Mouse (Mus musculus) thymus, adult 2 months (tissue): ENCODE results near the gene Gm28043. TPM values are rescaled to one million over a fixed set of nuclear protein-coding genes. Genes with fewer than 3 reads are reported as not detected.

Experiments
- DNase-seq: peaks from one replicate; pipeline ENCODE4 v3.0.0; 2021
- H3K27ac ChIP-seq: fragments of 200-500 bp; 2 replicates; pipeline ENCODE4 v1.5.1; 2012; ENCODE audit warnings: low read length, control low read depth; ENCODE audit not compliant: control insufficient read depth, insufficient read depth
- H3K27me3 ChIP-seq: fragments of 200-500 bp; 2 replicates; pipeline ENCODE4 v1.6.1; 2012; ENCODE audit warnings: mild to moderate bottlenecking, low read length, moderate library complexity, mixed read lengths; ENCODE audit not compliant: control insufficient read depth, insufficient read depth
- H3K36me3 ChIP-seq: fragments of 200-500 bp; 2 replicates; pipeline ENCODE4 v1.6.1; 2012; ENCODE audit warnings: mild to moderate bottlenecking, low read length, moderate library complexity; ENCODE audit not compliant: control insufficient read depth, insufficient read depth
- H3K4me1 ChIP-seq: fragments of 200-500 bp; replicated peaks from 2 replicates; pipeline ENCODE4 v1.6.1; 2012; ENCODE audit warnings: low read length; ENCODE audit not compliant: control insufficient read depth, insufficient read depth
- H3K4me3 ChIP-seq: fragments of 200-500 bp; 2 replicates; pipeline ENCODE4 v1.5.1; 2012; ENCODE audit warnings: mild to moderate bottlenecking, low read length, control low read depth, moderate library complexity; ENCODE audit not compliant: control insufficient read depth, insufficient read depth
- CTCF ChIP-seq: fragments of 200-500 bp; IDR thresholded peaks from 2 replicates; pipeline ENCODE4 v1.5.1; 2012; ENCODE audit warnings: mild to moderate bottlenecking, control low read depth, low read length, moderate library complexity, borderline replicate concordance; ENCODE audit not compliant: control insufficient read depth, poor library complexity, insufficient read depth; ENCODE audit errors: extremely low read depth
- POLR2A ChIP-seq: fragments of 200-500 bp; IDR thresholded peaks from 2 replicates; pipeline ENCODE4 v1.6.1; 2012; ENCODE audit warnings: mild to moderate bottlenecking, low read length, control low read depth, moderate library complexity; ENCODE audit not compliant: control insufficient read depth, poor library complexity, insufficient read depth; ENCODE audit errors: extremely low read depth
- WGBS: fragments of 180-500 bp; shearing (Covaris S2); methylation state at CpG from one replicate; pipeline ENCODE4 v1.1.7; 2018; 5-methylcytosine and 5-hydroxymethylcytosine counted together
- polyA plus RNA-seq: library from polyadenylated mRNA; depleted of rRNA; stranded (reverse); fragments of >200 nt; gene quantifications from 2 replicates; pipeline ENCODE4 v1.2.3, GENCODE M21; 2012

The Gm28043 gene
- polyA plus RNA-seq, 1 experiment = 2.2 TPM

- WGBS = 93% methylated on average over 6 of the region's 6 CpGs
- TF ChIP-seq POLR2A = no peak
- no peak for TF ChIP-seq CTCF
- Histone ChIP-seq H3K27me3 (no peaks in the 10 kb centered on the region), H3K27ac (no peak overlapping the region), H3K36me3 (peaks cover 3% of the 10 kb centered on the region; the same call in 1 of the 2 replicates), H3K4me1 (peaks cover 6% of the 10 kb centered on the region; the same call in 1 of the 2 replicates), H3K4me3 (no peak overlapping the region)
- no peak for DNase-seq
These were observed 47.5 kb downstream of the Gm28043 start for GRCm38 (mm10) chr17:29662145-29662544.

- no peak for TF ChIP-seq POLR2A
- no peak for TF ChIP-seq CTCF
- Histone ChIP-seq H3K36me3 (peaks cover 3% of the 10 kb centered on the region; the same call in 1 of the 2 replicates), H3K27ac (no peak overlapping the region), H3K4me3 (no peak overlapping the region), H3K4me1 (peaks cover 2% of the 10 kb centered on the region; the same call in 1 of the 2 replicates), H3K27me3 (no peaks in the 10 kb centered on the region)
- DNase-seq = no peak
- 96% methylated on average over 10 of the region's 10 CpGs for WGBS
These were observed 53.6 kb downstream of the Gm28043 start for GRCm38 (mm10) chr17:29668051-29668986.

GRCm38 (mm10) chr17:29669030-29669429 is 54.4 kb downstream of the Gm28043 start:
- 95% methylated on average over 4 of the region's 4 CpGs for WGBS
- H3K27ac ChIP-seq = no peak overlapping the region
- no peak overlapping the region for H3K4me3 ChIP-seq
- H3K36me3 ChIP-seq = peaks cover 3% of the 10 kb centered on the region
- H3K27me3 ChIP-seq = no peaks in the 10 kb centered on the region
- H3K4me1 ChIP-seq = peaks cover 2% of the 10 kb centered on the region; the same call in 1 of the 2 replicates
- DNase-seq = no peak
- TF ChIP-seq CTCF = no peak
- TF ChIP-seq POLR2A = no peak

- Histone ChIP-seq H3K4me1 (peaks cover 2% of the 10 kb centered on the region; the same call in 1 of the 2 replicates), H3K36me3 (peaks cover 12% of the 10 kb centered on the region), H3K4me3 (no peak overlapping the region), H3K27me3 (no peaks in the 10 kb centered on the region), H3K27ac (no peak overlapping the region)
- DNase-seq = no peak
- TF ChIP-seq POLR2A (no peak), CTCF (no peak)
These were observed 55.3 kb downstream of the Gm28043 start for GRCm38 (mm10) chr17:29669936-29670335.

- TF ChIP-seq CTCF = no peak
- no peak for TF ChIP-seq POLR2A
- Histone ChIP-seq H3K27me3 (no peaks in the 10 kb centered on the region), H3K4me1 (peaks cover 2% of the 10 kb centered on the region; the same call in 1 of the 2 replicates), H3K27ac (no peak overlapping the region), H3K36me3 (peaks cover 23% of the 10 kb centered on the region), H3K4me3 (no peak overlapping the region)
- DNase-seq = no peak
- 94% methylated on average over 2 of the region's 2 CpGs for WGBS
These were observed 56.3 kb downstream of the Gm28043 start for GRCm38 (mm10) chr17:29671021-29671420.

- H3K36me3 ChIP-seq = peaks cover 40% of the 10 kb centered on the region
- WGBS = 93% methylated on average over 4 of the region's 4 CpGs
- no peak for TF ChIP-seq POLR2A
- no peak for TF ChIP-seq CTCF
- no peak overlapping the region for H3K4me3 ChIP-seq
- H3K4me1 ChIP-seq = peaks cover 2% of the 10 kb centered on the region; the same call in 1 of the 2 replicates
- no peak overlapping the region for H3K27ac ChIP-seq
- no peaks in the 10 kb centered on the region for H3K27me3 ChIP-seq
- DNase-seq = no peak
These were observed 58.6 kb downstream of the Gm28043 start for GRCm38 (mm10) chr17:29673325-29673724.

- no peak for DNase-seq
- no peaks in the 10 kb centered on the region for H3K27me3 ChIP-seq
- TF ChIP-seq CTCF = no peak
- no peak for TF ChIP-seq POLR2A
- no peaks in the 10 kb centered on the region for H3K4me1 ChIP-seq
- H3K4me3 ChIP-seq = no peak overlapping the region
- peaks cover 58% of the 10 kb centered on the region for H3K36me3 ChIP-seq
- H3K27ac ChIP-seq = no peak overlapping the region
- 93% methylated on average over 8 of the region's 8 CpGs for WGBS
These were observed 63.9 kb downstream of the Gm28043 start for GRCm38 (mm10) chr17:29678526-29678925.
